In genomic region chr8:73061410-73061809, GRCm38 (mm10) we compare ENCODE assay signal across 21 mouse cellular contexts.
"Had no signal": no experiment of that assay in that cellular context is flagged by ENCODE, and none has a peak within 500 bp of the region (broad histone marks: within the 10 kb centered on the region; RNA-seq: fewer than 3 reads in every experiment).

No protein-coding gene starts in this region.

- H3K27me3 ChIP-seq: lung, embryonic 15.5 days; megakaryocyte, embryonic 14.5 days; midbrain, embryonic 13.5 days; neural tube, embryonic 13.5 days had no signal

- H3K36me3 ChIP-seq: lung, embryonic 15.5 days; midbrain, embryonic 10.5 days; midbrain, embryonic 13.5 days; neural tube, embryonic 13.5 days had no signal

- H3K4me2 ChIP-seq: liver, embryonic 11.5 days; lung, embryonic 15.5 days; midbrain, embryonic 13.5 days; neural tube, embryonic 13.5 days had no signal

- H3K9me3 ChIP-seq: lung, embryonic 15.5 days; megakaryocyte, embryonic 14.5 days; midbrain, embryonic 10.5 days; midbrain, embryonic 13.5 days; neural tube, embryonic 13.5 days had no signal

- ATAC-seq: intestine, postnatal 0 days; midbrain, embryonic 13.5 days; midbrain, embryonic 16.5 days had no signal

- H3K4me1 ChIP-seq: lung, embryonic 15.5 days; megakaryocyte, embryonic 14.5 days; midbrain, embryonic 10.5 days; midbrain, embryonic 13.5 days; neural tube, embryonic 13.5 days had no signal

- H3K27ac ChIP-seq: liver, embryonic 14.5 days; lung, embryonic 15.5 days; midbrain, embryonic 10.5 days; midbrain, embryonic 13.5 days; neural tube, embryonic 13.5 days had no signal

- H3K4me3 ChIP-seq: layer of hippocampus, adult 2 months; lung, embryonic 15.5 days; megakaryocyte, embryonic 14.5 days; midbrain, embryonic 10.5 days; midbrain, embryonic 13.5 days; myocyte; neural tube, embryonic 13.5 days had no signal

- H3K9ac ChIP-seq: liver, embryonic 14.5 days; lung, embryonic 15.5 days; midbrain, embryonic 13.5 days; neural tube, embryonic 13.5 days had no signal

- DNase-seq: kidney, adult 8-10 months; kidney, postnatal 25 days; layer of hippocampus, adult 9-11 months; lung, adult 18-20 months; lung, postnatal 10 days; lung, postnatal 36 days; retina, postnatal 1 day; right cerebral cortex, postnatal 25 days; thymus, adult 18-20 months; thymus, postnatal 36 days had no signal
